Mouse (Mus musculus) liver, postnatal 0 days (tissue): ENCODE results near the gene Sgms1. TPM values are rescaled to one million over a fixed set of nuclear protein-coding genes. Genes with fewer than 3 reads are reported as not detected.

ENCODE experiments used
- ATAC-seq: fragments of 200-750 bp; cut with Nextera tagmentation; 2 replicates; pipeline ENCODE4 v1.8.0; 2017; ENCODE audit warnings: mild to moderate bottlenecking, moderate library complexity
- DNase-seq: peaks from one replicate; pipeline ENCODE4 v3.0.0-alpha.2; 2016
- H3K27ac ChIP-seq: fragments of 300-500 bp; sonication (generic); 2 replicates; pipeline ENCODE4 v1.5.1; 2014; ENCODE audit warnings: antibody characterized with exemption, moderate library complexity, mild to moderate bottlenecking, low read depth
- H3K27me3 ChIP-seq: fragments of 300-500 bp; sonication (generic); 2 replicates; pipeline ENCODE4 v1.6.1; 2014; ENCODE audit warnings: low read length, control low read depth, mixed read lengths; ENCODE audit not compliant: insufficient read depth
- H3K36me3 ChIP-seq: fragments of 300-500 bp; sonication (generic); replicated peaks from 2 replicates; pipeline ENCODE4 v1.6.1; 2014; ENCODE audit warnings: mild to moderate bottlenecking, control low read depth, low read length, moderate library complexity, mixed read lengths; ENCODE audit not compliant: insufficient read depth
- H3K4me1 ChIP-seq: fragments of 300-500 bp; sonication (generic); 2 replicates; pipeline ENCODE4 v1.6.1; 2014; ENCODE audit warnings: antibody characterized with exemption, mild to moderate bottlenecking, control low read depth; ENCODE audit not compliant: insufficient read depth
- H3K4me2 ChIP-seq: fragments of 300-500 bp; sonication (generic); 2 replicates; pipeline ENCODE4 v1.6.1; 2014; ENCODE audit warnings: low read depth, mild to moderate bottlenecking, low read length, moderate library complexity, mixed read lengths
- H3K4me3 ChIP-seq: fragments of 300-500 bp; sonication (generic); 2 replicates; pipeline ENCODE4 v1.5.1; 2014; ENCODE audit warnings: low read depth, low read length
- H3K9ac ChIP-seq: fragments of 300-500 bp; sonication (generic); replicated peaks from 2 replicates; pipeline ENCODE4 v1.6.1; 2014; ENCODE audit warnings: mild to moderate bottlenecking, moderate library complexity
- H3K9me3 ChIP-seq: fragments of 300-500 bp; sonication (generic); 2 replicates; pipeline ENCODE4 v1.6.1; 2016; ENCODE audit warnings: mild to moderate bottlenecking, control low read depth, low read length, mixed read lengths
- CTCF ChIP-seq: sonication (generic); IDR thresholded peaks from 2 replicates; pipeline ENCODE4 v1.5.1; 2016; ENCODE audit warnings: antibody characterized with exemption, low read depth
- EP300 ChIP-seq: IDR thresholded peaks from 2 replicates; pipeline ENCODE4 v1.6.1; 2016; ENCODE audit warnings: antibody characterized with exemption, low read depth, mild to moderate bottlenecking
- WGBS: fragments of 180-500 bp; shearing (Covaris S2); extraction: QIAGEN DNeasy Blood & Tissue Kit; methylation state at CpG from one replicate; pipeline ENCODE4 v1.1.7; 2014; ENCODE audit not compliant: insufficient replicate concordance; 5-methylcytosine and 5-hydroxymethylcytosine counted together
- polyA plus RNA-seq: library from polyadenylated mRNA; unstranded; fragments of >200 nt; fragmentation: Nextera tagmentation; extraction: Ambion mirVana; gene quantifications from 2 replicates; pipeline ENCODE4 v1.2.1, GENCODE M21; 2015

The Sgms1 gene
- polyA plus RNA-seq, 1 experiment from 2014 or later, result 16.0 TPM

GRCm38 (mm10) chr19:32223751-32224174, 165.8 kb downstream of the Sgms1 start:
- ATAC-seq (peak; percentile 26), DNase-seq (no peak)
- WGBS, result 65% methylated on average over 3 of the region's 3 CpGs
- Histone ChIP-seq H3K36me3 (peaks cover 20% of the 10 kb centered on the region), H3K4me3 (no peak overlapping the region), H3K9me3 (0 out of 2 replicates have a peak, but pooled peaks cover 2% of the 10 kb centered on the region), H3K27ac (peak overlapping the region; percentile 82), H3K4me1 (peaks cover 48% of the 10 kb centered on the region), H3K27me3 (no peaks in the 10 kb centered on the region), H3K4me2 (no peak overlapping the region), H3K9ac (no peak overlapping the region)
- TF ChIP-seq CTCF (no peak), EP300 (peak; percentile 83)

- no peak for TF ChIP-seq CTCF
- peak; percentile 95 for TF ChIP-seq EP300
- peaks cover 20% of the 10 kb centered on the region for H3K36me3 ChIP-seq
- ATAC-seq (peak; percentile 84), DNase-seq (peak; percentile 58)
- H3K27me3 ChIP-seq, result no peaks in the 10 kb centered on the region
- H3K9me3 ChIP-seq, result 0 out of 2 replicates have a peak, but pooled peaks cover 2% of the 10 kb centered on the region
- no peak overlapping the region for H3K4me3 ChIP-seq
- peak overlapping the region; percentile 37; the same call in 1 of the 2 replicates for H3K27ac ChIP-seq
- peaks cover 43% of the 10 kb centered on the region for H3K4me1 ChIP-seq
- H3K4me2 ChIP-seq, result peak overlapping the region; percentile 40
- no peak overlapping the region for H3K9ac ChIP-seq
- 60% methylated on average over 11 of the region's 11 CpGs for WGBS
Observed at GRCm38 (mm10) chr19:32222083-32222482, 167.4 kb downstream of the Sgms1 start.

- ATAC-seq (no peak), DNase-seq (no peak)
- Histone ChIP-seq H3K27me3 (no peaks in the 10 kb centered on the region), H3K4me3 (no peak overlapping the region), H3K4me2 (no peak overlapping the region), H3K9me3 (0 out of 2 replicates have a peak, but pooled peaks cover 2% of the 10 kb centered on the region), H3K9ac (no peak overlapping the region), H3K27ac (no peak overlapping the region; the same call in 1 of the 2 replicates), H3K4me1 (peaks cover 43% of the 10 kb centered on the region), H3K36me3 (peaks cover 20% of the 10 kb centered on the region)
- TF ChIP-seq EP300 (no peak), CTCF (no peak)
- 76% methylated on average over 2 of the region's 2 CpGs for WGBS
Observed at GRCm38 (mm10) chr19:32220991-32221390, 168.5 kb downstream of the Sgms1 start.

GRCm38 (mm10) chr19:32216710-32217109, 172.8 kb downstream of the Sgms1 start:
- Histone ChIP-seq H3K36me3 (peaks cover 1% of the 10 kb centered on the region; the same call in 1 of the 2 replicates), H3K4me1 (peaks cover 30% of the 10 kb centered on the region)
- WGBS, result 91% methylated on average over 2 of the region's 2 CpGs

GRCm38 (mm10) chr19:32214905-32215806, 174.4 kb downstream of the Sgms1 start:
- Histone ChIP-seq H3K36me3 (no peaks in the 10 kb centered on the region; the same call in 1 of the 2 replicates), H3K4me1 (peaks cover 31% of the 10 kb centered on the region), H3K4me2 (no peak overlapping the region), H3K27me3 (no peaks in the 10 kb centered on the region), H3K9ac (no peak overlapping the region), H3K27ac (peak overlapping the region; percentile 73), H3K9me3 (no peaks in the 10 kb centered on the region), H3K4me3 (no peak overlapping the region)
- WGBS, result 71% methylated on average over 12 of the region's 12 CpGs
- DNase-seq (no peak), ATAC-seq (peak; percentile 71)
- TF ChIP-seq EP300 (peak; percentile 81; the same call in 1 of the 2 replicates), CTCF (no peak)

More at GRCm38 (mm10) chr19:32216710-32217109, 172.8 kb downstream of the Sgms1 start:
- 0 out of 2 replicates have a peak overlapping the region, but pooled peaks have one; percentile 18 for H3K9ac ChIP-seq
- no peak overlapping the region for H3K4me2 ChIP-seq
- no peak overlapping the region for H3K27ac ChIP-seq
- no peaks in the 10 kb centered on the region for H3K27me3 ChIP-seq
- no peaks in the 10 kb centered on the region for H3K9me3 ChIP-seq
- no peak overlapping the region for H3K4me3 ChIP-seq
- TF ChIP-seq EP300, result no peak
- TF ChIP-seq CTCF, result no peak
- DNase-seq (no peak), ATAC-seq (no peak)

GRCm38 (mm10) chr19:32213577-32213976, 175.9 kb downstream of the Sgms1 start:
- H3K4me3 ChIP-seq, result no peak overlapping the region
- no peak overlapping the region for H3K4me2 ChIP-seq
- 59% methylated on average over 3 of the region's 3 CpGs for WGBS
- H3K9ac ChIP-seq, result no peak overlapping the region
- DNase-seq (peak; percentile 47), ATAC-seq (0 out of 2 replicates have a peak, but pooled peaks have one; percentile 14)
- no peaks in the 10 kb centered on the region for H3K36me3 ChIP-seq
- H3K4me1 ChIP-seq, result peaks cover 39% of the 10 kb centered on the region
- no peak overlapping the region for H3K27ac ChIP-seq
- no peaks in the 10 kb centered on the region for H3K9me3 ChIP-seq
- no peaks in the 10 kb centered on the region for H3K27me3 ChIP-seq
- TF ChIP-seq CTCF (no peak), EP300 (peak; percentile 68)
